Mouse (Mus musculus): Measurements from ENCODE around the gene Alox15.
A peak's percentile ranks its signal among the peaks of the same experiment; 100 is the strongest.
"Not testable (repeated sequence)": the region's sequence is repeated elsewhere in the genome, so short reads cannot be mapped to it uniquely, and the experiment has no call there.

Gene Alox15

GRCm38 (mm10) chr11:70351868-70352267 is at the start of gene Alox15:
Alox15 (minus strand) TSS chr11:70352031.
- no peak for DNase-seq (ENCODE audit: low spot score)

GRCm38 (mm10) chr11:70389421-70389820 is 37.6 kb upstream of the Alox15 start:
- no peak for DNase-seq (ENCODE audit: low spot score)

GRCm38 (mm10) chr11:70387436-70387835 is 35.6 kb upstream of the Alox15 start:
- no peak for DNase-seq (ENCODE audit: low spot score)

- DNase-seq (ENCODE audit: low spot score) = no peak
Observed at GRCm38 (mm10) chr11:70384136-70384535, 32.3 kb upstream of the Alox15 start.

GRCm38 (mm10) chr11:70381330-70381729 is 29.5 kb upstream of the Alox15 start:
- DNase-seq (ENCODE audit: low spot score) = no peak

GRCm38 (mm10) chr11:70380478-70381005 is 28.7 kb upstream of the Alox15 start:
- DNase-seq (ENCODE audit: low spot score) = no peak

GRCm38 (mm10) chr11:70376054-70376453 is 24.2 kb upstream of the Alox15 start:
- no peak for DNase-seq (ENCODE audit: low spot score)

- no peak for DNase-seq (ENCODE audit: low spot score)
Observed at GRCm38 (mm10) chr11:70374302-70374701, 22.5 kb upstream of the Alox15 start.

GRCm38 (mm10) chr11:70372849-70373557 is 21.2 kb upstream of the Alox15 start:
- no peak for DNase-seq (ENCODE audit: low spot score)

- no peak for DNase-seq (ENCODE audit: low spot score)
Observed at GRCm38 (mm10) chr11:70372396-70372795, 20.6 kb upstream of the Alox15 start.

GRCm38 (mm10) chr11:70368626-70369025 is 16.8 kb upstream of the Alox15 start:
- not testable (repeated sequence) for DNase-seq (ENCODE audit: low spot score)

- DNase-seq (ENCODE audit: low spot score) = not testable (repeated sequence)
Observed at GRCm38 (mm10) chr11:70367701-70368100, 15.9 kb upstream of the Alox15 start.

- DNase-seq (ENCODE audit: low spot score) = no peak
Observed at GRCm38 (mm10) chr11:70348630-70349029, 3.2 kb downstream of the Alox15 start.

- no peak for DNase-seq (ENCODE audit: low spot score)
Observed at GRCm38 (mm10) chr11:70347861-70348260, 4.0 kb downstream of the Alox15 start.

- no peak for DNase-seq (ENCODE audit: low spot score)
Observed at GRCm38 (mm10) chr11:70345546-70345945, 6.3 kb downstream of the Alox15 start.

GRCm38 (mm10) chr11:70345061-70345460 is 6.8 kb downstream of the Alox15 start:
- no peak for DNase-seq (ENCODE audit: low spot score)

GRCm38 (mm10) chr11:70339481-70339880 is 12.3 kb downstream of the Alox15 start:
- no peak for DNase-seq (ENCODE audit: low spot score)

- peak; percentile 24 for DNase-seq (ENCODE audit: low spot score)
Observed at GRCm38 (mm10) chr11:70334477-70334876, 17.4 kb downstream of the Alox15 start.

GRCm38 (mm10) chr11:70324726-70325125 is 27.1 kb downstream of the Alox15 start:
- no peak for DNase-seq (ENCODE audit: low spot score)

GRCm38 (mm10) chr11:70322528-70322927 is 29.3 kb downstream of the Alox15 start, which contains the start of gene Alox12e:
Alox12e (minus strand) TSS chr11:70322628.
- DNase-seq (ENCODE audit: low spot score) = no peak

GRCm38 (mm10) chr11:70321664-70322063 is 30.2 kb downstream of the Alox15 start:
- peak; percentile 15 for DNase-seq (ENCODE audit: low spot score)

- no peak for DNase-seq (ENCODE audit: low spot score)
Observed at GRCm38 (mm10) chr11:70319614-70320013, 32.2 kb downstream of the Alox15 start.

GRCm38 (mm10) chr11:70313833-70314232 is 38.0 kb downstream of the Alox15 start:
- no peak for DNase-seq (ENCODE audit: low spot score)

- DNase-seq (ENCODE audit: low spot score) = no peak
Observed at GRCm38 (mm10) chr11:70309341-70309740, 42.5 kb downstream of the Alox15 start.
